Mouse (Mus musculus): ENCODE data around the gene Trim26.
A peak's percentile ranks its signal among the peaks of the same experiment; 100 is the strongest.
"Not testable (repeated sequence)": the region's sequence is repeated elsewhere in the genome, so short reads cannot be mapped to it uniquely, and the experiment has no call there.

Gene Trim26

DNA sequence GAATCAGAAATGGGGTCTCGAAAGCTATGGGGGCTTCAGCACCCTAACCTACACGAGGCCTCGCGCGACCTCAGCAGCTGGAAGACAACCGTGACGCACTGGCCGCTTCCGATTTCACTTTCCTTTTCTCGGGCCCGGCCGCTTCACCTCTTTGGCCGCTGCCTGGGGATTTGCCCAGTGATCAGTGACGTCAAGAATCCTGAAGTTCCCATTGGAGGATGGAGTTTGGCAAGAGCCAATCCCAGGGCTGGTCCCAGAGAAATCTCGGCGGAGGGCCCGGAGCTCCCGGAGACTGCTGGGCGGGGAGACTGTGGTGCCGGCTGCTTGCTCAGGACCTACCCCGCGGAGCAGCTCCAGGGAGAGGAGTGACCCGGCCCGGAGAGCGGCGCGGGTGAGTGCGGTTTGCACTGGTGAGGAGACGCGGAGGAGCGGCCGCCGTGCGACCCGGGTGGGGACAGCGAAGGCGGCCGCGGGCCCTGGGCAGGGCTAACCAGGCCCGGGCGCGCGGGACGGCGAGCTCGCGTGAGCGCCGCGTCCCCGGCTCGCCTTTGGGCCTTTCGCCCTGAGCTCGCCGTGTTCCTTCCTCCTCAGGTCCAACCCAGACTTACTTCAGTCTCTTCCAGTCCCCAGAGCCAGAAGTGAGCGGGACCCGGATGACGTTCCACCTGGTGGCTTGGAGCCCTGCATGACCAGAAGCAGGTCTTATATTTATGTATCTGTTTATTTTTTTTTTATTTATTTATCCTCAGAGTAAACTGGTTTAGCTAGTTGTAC, at the start of gene Trim26:
TSS of gene Trim26 (plus strand) at position 261 of the 774 bp plus-strand sequence.
- peak; percentile 98 to 99 for DNase-seq

DNA sequence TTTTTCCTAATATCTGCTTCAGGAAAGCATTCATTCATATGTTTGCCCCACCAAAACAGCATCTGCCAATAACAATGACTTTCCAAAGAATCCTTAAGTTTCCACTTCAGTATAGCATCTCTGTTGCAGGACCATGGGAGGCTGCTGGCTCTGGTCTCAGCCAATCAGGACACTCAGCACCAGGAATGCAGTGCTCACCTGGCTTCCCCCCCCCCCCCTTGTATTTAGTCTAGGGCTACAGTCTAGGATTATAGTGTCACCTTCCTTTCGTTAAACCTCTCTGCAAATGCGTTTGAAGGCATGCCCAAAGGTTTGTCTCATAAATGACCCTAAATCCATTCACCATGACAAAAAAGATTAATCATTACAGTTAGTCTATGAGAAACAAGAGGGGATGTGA, 48.6 kb upstream of the Trim26 start:
- no peak for DNase-seq

DNA sequence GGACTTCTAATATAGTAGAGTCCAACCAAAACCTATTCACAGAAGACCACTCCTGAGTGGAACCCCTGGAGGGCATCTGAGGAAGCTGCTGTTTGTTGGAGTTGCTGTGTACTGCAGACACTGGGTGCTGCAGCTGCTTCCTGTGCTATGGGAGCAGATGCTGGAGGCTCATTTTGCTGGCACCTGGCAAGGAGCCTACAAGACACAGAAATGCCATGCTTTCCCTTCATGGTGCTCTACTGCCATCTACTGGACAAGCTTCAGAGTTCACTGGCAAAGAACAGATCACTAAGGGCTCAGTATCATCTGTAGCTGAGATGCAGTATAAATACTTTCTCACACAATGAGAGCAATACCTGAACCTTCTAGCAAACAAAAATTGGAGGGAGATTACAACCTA, 48.1 kb upstream of the Trim26 start:
- DNase-seq: peak; percentile 72 to 77

DNA sequence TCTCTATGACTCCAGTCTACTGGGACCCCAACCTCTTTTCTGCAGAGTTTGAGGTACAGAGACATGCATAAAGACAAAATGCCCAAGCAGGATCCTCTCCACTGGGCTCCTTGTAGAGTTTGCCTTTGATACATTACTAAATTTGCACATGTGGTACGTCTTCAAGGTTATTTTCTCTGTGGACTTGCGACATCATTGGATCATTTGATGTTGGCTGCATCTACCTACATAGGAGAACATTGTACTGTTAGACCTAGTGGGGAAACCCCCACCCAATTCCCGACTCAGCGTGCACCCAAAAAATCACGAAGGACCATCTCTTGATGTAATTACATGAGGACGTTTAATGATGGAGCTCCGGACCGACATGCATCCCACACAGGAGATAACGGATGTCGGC, 37.4 kb upstream of the Trim26 start:
- no peak for DNase-seq

DNA sequence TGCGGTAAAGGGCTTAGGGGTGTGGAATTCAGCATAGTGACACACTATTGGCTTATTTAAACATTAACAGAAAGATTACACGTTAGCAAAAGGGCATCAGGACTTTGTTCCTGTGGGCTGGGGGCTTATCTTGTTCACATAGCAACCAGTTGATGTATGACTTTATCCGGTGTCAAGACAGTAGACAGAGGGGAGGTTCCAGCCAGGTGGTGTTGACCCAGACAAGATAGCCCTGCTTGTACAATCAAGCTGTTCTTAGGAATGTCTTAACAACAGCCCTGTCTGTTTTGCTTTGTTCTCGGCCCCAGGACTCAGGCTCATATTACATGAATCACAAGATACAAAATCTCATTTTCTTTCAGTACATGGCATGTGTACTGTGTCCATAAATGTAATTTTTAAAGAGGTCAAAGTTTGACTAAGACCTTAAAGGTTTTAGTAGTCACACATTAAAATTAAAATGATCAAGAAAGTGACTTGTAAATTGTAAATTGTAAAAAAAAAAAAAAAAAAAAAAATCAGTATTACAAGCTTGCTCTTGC, 36.9 kb upstream of the Trim26 start:
- DNase-seq: not testable (repeated sequence)

DNA sequence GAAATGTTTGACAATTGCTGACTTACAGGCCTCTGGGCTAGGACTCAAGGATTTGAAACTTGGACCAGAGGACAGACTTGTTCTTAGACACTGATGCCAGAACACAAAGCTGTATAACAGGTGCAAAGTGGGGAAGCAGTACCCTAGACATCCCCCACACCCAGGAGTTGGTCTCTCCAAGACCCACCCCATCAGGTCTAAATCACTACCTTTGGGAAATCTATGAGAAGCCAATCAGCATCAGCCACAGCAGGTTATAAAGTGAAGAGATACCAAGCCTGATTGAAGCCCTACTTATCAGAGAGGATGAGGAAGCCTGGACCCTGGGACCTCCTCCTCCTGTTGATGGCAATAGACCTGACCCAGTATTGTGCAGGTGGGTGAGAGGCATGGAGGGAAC, 25.1 kb upstream of the Trim26 start, which contains the start of gene H2-M10.6:
TSS of gene H2-M10.6 (plus strand) at position 301 of the 400 bp plus-strand sequence.
- no peak for DNase-seq

DNA sequence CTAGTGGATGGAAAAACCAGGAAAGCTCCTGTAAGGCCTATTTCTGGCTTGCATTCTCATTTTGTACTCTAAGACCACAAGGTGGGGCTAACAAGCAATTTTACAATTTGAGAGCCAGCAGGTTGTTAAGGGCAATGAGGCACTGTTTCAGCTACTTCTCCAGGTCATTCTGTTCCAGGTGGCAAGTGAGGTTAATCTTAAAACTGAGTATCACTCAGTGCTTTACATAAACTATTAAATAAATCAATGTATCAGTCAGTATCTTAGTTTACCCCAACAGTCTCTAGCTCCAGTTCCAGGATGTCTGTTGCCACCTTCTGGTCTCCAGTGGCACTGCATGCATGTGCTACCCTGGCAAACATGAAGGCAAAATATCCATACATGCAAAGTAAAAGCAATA, 12.9 kb upstream of the Trim26 start:
- peak; percentile 36 to 76 for DNase-seq

DNA sequence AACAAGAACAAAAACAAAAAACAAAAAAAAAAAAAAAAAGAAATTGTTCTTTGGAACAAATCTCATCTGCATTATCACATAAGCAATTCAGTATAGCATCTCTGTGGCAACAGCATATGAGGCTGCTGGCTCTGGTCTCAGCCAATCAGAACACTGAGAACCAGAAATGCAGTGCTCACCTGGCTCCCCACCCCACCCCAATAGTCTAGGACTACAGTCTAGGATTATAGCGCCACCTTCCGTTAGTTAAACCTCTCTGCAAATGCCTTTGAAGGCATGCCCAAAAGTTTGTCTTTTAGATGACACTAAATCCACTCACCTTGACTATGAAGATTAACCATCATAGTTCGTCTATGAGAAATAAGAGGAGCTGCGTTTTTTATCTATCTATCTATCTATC, 11.4 kb upstream of the Trim26 start:
- no peak for DNase-seq

DNA sequence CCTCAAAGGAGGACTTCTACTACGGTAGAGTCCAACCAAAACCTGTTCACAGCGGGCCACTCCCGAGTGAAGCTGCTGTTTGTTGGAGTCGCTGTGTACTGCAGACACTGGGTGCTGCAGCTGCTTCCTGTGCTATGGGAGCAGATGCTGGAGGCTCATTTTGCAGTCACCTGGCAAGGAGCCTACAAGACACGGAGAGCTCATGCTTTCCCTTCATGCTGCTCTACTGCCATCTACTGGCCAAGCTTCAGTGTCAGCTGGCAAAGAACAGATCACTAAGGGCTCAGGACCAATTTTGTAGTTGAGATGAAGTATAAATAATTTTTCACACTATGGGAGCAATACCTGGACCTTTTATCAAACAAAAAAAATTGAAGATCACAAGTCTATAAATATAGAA, 10.9 kb upstream of the Trim26 start:
- peak; percentile 87 to 90 for DNase-seq

DNA sequence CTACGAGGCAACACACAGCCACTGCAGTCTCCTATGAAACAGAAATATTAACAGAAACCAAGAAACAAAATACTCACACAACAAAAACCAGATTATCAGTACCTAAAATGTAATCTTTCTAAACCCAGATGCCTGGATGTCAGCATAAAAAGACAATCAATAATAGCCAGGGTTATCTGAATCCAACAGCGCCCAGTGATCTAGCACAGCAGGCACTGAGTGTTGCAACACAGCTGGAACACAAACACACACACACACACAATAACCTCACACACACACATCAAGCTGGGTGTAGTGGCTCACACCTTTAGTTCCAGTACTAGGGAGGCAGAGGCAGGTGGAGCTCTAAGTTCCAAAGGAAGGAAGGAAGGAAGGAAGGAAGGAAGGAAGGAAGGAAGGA, 8.4 kb upstream of the Trim26 start:
- DNase-seq: no peak

DNA sequence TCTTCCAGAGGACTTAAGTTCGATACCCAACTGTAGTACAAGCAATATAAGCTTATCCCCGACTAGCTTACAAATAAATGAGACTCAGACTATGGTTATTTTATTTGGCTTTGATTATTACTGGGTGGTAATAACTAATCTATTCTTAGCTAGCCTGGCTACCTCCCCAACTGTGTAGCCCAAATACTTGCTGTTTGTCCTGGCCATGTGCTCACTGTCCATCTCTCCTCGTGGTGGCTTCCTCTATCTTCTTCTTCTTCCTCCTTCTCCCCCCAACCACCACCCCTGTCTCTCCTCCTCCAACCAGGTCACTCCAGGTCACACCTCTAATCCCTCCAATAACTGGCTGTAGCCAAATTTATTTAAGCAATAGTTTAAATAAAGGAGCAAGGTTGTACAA, 6.5 kb upstream of the Trim26 start:
- DNase-seq: no peak

DNA sequence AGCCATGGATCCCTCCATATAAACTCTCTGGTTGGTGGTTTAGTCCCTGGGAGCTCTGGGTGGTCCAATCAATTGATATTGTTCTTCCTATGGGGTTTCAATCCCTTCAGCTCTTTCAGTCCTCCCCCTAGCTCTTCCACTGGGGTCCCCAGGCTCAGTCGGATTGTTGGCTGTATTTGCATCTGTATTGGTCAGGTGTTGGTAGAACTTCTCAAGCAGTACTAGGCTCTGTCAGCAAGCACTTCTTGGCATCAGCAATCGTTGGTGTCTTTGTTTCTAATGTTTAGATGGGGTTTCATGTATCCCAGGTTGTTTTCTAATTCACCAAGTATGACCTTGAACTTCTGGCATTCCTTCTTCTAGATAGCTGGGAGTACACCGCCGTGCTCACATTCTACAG, 4.2 kb upstream of the Trim26 start:
- no peak for DNase-seq

DNA sequence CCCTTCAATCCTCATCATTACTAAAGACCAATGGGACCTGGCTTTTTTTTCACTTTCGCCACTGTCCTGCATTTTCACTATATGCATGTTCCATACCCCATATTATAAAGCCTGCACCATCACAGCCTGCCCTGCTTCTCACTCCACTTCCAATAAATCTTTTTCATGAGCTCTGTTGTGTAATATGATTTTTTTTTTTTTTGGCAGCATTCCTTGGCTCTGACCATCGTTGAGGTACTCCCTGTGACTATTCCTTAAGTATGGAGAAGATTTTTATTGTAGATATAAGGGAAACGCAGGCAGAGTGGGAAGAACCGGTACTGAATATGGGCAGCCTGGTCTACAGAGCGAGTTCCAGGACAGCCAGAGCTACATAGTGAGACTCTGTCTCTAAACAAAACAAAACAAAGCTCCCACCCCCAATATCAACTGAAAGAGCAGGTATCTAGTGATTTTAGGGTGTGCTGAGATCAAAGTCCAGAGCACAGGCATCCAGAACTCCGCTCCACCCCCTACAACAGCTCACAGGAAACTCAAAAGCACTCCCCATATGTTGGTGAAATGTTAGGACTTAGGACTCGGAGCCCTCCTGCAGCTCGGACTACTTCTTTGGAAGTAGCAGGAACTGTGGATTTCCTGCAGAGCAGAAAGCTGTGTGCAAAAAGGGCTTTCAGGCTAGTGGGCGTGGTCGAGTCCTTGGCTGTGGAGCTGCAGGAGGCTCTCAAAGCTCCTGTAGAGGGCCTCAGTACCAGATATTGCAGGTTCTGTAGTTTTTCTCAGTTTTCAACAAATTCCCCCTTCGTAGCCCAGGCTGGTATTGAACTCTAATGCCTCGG, 1.1 kb upstream of the Trim26 start:
- peak; percentile 58 to 66 for DNase-seq

DNA sequence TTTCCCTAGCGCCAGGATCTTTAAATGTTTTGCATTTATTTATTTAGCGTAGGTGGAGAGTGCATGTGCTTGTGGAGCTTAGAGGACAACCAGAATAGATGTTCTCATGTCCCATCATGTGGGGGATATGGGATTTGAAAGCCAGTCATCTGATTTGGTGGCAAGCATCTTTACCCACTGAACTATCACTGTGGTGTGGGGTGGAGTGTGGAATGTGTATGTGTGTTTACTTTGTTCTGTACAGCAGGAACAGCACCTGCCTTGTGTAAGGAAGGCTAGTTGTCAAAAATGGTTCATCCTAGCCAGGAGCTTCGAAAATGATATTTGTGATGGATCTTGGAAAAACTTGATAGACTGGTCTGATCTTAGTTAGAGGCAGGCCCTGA, 514 bp upstream of the Trim26 start:
- peak; percentile 13 to 14 for DNase-seq

DNA sequence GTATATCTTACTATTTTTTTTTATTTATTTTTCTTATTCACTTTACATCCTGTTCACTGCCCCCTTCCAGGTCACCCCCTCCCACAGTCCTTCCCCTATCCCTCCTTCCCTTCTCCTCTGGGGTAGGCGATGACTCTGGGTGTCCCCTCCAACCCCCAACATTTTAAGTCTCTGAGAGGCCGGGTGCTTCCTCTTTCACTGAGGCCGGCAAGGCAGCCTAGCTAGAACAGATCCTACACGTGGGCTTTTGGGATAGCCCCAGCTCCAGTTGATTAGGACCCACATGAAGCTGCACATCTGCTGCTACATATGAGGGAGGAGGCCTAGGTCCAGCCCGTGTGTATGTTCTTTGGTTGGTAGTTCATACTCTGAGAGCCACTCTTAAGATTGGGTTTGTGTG, 2.1 kb downstream of the Trim26 start:
- no peak for DNase-seq

DNA sequence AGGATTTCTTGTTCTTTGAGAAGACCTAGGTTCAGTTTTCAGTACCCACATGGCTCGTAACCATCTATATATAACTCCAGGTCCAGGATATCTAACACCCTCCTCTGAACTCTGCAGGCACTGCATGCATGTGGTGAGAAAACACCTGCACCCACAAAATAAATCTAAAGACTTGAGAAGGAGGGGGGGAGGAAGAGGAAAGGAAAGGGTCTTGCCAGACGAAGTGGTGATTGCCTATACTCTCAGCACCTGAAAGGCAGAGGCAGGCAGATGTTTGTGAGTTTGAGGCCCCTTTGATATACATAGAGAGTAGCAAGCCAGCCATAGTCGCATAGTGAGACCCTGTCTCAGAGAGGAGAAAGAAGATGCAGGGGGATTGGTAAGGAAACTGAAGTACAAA, 3.0 kb downstream of the Trim26 start:
- DNase-seq: no peak

DNA sequence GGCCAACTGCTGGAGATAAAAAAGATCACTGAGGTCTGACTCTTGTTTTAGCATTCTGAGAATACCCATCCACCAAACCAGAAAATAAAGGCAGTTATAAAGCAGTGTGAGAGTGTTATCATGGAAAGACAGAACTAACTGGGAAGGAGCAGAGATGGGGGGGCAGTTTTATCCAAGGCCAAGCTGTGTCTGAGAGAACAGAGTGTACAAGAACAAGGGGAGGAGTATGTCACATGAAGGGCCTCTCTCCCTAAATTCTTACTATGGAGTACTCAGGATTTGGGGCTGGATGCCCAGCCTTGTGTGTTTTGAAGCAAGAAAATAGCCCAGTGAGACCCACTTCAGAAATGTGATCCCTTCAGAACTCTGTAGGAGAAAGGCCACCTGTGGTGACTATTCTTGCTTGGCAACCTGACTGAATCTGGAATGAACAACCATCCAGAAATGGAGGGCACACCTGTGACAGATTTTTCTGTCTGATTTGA, 4.1 kb downstream of the Trim26 start:
- DNase-seq: no peak

DNA sequence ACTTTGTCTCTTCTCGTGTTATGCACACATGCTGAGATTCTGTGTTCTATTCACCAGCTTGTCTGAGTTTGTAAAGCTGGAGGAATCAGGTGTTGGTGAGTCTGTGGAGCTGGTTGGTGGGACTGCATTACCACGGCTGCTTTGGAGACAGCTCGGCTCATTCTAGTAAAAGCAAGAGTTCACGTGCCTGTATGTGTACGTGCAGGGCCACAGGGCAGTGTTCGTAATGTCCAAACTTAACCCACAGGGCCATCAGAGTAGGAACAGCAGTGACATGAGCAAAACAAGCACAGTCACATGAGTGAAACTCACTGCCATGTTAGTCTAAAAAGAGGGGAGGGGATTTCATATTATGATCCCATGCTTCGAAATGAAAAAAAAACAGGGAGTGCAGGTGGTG, 6.8 kb downstream of the Trim26 start:
- DNase-seq: no peak

DNA sequence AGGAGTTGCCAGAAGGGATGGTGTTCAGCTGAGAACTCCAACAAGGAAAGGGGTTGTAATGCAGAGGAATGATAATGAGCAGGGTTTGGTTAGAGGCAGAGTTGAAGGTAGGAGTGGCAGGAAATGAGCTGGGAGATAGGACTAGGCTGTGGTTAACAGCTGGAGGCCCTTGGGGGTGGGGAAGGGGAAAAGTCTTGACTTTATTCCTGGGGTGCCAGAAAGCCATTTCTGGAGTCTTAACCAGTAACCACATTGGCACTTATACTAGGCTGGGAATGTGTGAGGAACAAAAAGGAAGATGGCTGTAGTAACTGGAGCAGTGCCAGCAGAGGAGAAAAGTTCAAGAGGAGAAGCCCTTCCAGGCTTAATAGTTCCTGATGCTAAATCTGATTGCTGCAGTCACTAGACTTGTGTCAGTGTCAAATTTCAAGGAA, 7.4 kb downstream of the Trim26 start:
- no peak for DNase-seq

DNA sequence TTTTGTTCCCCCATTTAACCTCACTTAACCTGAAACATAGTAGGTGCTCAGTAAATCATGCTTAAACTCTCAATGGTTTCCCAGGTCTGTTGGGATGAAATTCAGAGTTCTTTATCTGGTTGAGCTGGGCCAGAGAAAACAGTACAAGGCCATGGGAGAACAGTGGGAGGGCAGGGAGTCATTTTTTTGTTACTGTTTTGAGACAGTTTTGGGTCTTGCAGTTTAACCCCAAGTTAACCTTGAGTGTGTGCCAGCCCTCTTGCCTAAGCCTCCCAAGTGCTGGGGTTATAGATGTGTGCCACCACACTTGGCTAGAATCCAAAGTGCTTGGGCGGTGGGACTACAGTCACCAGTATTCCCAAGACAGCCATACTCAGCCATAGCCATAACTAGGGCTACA, 7.8 kb downstream of the Trim26 start:
- DNase-seq: no peak

DNA sequence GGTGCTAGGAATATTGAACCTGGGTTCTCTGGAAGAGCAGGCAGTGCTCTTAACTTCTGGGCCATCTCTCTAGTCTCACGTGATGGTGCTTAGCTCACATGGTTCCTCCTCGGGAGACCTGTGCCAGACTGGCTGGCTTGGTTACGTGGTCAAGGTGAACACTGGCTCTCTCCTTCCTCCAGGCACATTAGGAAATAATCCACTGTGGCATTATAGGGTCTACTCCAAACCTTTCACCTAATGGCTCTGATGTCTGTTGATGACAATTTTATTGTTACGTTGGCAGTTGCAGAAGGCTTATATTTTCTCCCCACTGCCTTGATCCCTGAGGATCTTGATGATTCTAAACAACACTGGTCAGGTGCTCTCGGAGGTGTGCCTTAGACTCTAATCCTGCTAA, 12.0 kb downstream of the Trim26 start:
- DNase-seq: no peak

DNA sequence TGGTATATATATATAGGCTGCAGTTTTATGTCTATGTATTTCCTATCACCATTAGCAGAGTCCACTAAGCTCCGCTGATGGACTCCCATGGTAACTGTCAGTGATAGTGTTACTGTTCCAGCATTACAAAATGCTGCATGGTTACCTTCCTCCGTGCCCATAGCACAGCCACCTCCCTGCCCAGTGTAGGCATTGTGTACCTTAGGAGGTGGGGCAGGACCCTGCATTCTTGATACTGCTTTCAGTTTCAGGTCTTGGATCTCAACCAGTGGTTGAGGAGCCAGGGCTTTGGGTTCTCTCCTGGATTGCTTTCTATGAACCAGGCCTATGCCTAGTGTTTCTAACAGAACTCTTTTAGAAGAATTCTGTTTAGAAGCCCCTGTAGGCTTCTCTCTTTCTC, 13.1 kb downstream of the Trim26 start:
- DNase-seq: no peak

DNA sequence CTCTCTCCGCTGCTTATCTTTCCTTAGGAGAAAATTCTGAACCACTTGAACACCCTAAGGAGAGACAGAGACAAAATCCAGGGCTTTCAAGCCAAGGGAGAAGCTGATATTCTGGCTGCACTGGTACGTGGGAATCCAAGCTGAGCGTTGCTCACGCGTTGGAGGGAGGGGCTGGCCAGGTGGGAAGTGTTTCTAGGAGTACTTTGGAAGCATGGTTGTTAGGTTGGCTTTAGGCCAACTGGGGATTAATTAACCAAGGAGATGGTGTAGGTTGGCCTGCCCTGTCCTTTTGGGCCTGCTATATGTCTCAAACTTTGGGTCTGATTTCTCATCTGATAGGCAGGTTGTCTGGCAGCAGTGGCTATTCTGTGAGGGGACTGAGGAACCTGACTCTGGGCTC, 14.3 kb downstream of the Trim26 start:
- DNase-seq: no peak

DNA sequence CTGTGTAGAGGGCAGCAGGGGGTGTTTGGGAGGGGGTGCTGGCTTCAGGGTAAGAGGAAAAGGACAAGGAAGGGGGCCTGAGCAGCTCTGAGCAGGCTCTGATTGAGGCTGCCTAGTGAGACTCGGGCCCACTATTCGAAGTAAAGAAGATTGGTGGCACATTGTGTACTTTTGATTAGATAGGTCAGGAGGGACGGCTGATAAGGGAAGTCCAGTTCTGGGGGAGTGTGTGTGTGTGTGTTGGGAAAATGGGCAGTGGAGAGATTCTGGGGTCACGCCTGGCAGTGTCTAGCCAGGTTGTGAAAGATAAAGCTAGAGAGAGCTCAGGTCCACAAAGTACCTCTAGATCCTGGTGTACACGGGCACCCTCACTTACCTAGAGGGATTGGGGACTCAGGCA, 14.7 kb downstream of the Trim26 start:
- no peak for DNase-seq
